Mouse (Mus musculus): Measurements from ENCODE around the gene Rab3gap1.
"Not testable (repeated sequence)": the region's sequence is repeated elsewhere in the genome, so short reads cannot be mapped to it uniquely, and the experiment has no call there.

The Rab3gap1 gene

GRCm38 (mm10) chr1:127933405-127933804 is 64.8 kb downstream of the Rab3gap1 start:
- DNase-seq (ENCODE audit: low spot score) = no peak

GRCm38 (mm10) chr1:127934322-127934721 is 65.7 kb downstream of the Rab3gap1 start:
- DNase-seq (ENCODE audit: low spot score) = no peak

- DNase-seq (ENCODE audit: low spot score) = no peak
Measured at GRCm38 (mm10) chr1:127937277-127937676, 68.7 kb downstream of the Rab3gap1 start.

DNA sequence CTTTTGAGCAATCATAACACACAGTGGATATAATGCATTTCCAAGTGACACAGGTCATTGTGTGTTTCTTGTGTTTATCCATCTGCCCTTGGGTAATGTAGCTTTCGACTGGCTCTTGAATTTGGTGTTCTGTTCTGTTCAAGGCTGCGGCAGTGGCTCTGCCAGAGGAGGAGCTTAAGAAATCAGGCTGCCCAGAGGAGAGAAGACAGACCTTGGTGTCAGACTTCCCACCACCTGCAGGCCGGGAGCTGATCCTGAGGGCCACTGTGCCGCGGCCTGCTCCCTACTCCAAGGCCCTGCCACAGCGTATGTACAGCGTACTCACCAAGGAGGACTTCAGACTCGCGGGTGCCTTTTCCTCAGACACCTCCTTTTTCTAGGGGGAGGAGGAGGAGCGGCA is 73.7 kb downstream of the Rab3gap1 start:
- no peak for DNase-seq (ENCODE audit: low spot score)

GRCm38 (mm10) chr1:127943516-127943915 is 74.9 kb downstream of the Rab3gap1 start:
- DNase-seq (ENCODE audit: low spot score) = no peak

DNA sequence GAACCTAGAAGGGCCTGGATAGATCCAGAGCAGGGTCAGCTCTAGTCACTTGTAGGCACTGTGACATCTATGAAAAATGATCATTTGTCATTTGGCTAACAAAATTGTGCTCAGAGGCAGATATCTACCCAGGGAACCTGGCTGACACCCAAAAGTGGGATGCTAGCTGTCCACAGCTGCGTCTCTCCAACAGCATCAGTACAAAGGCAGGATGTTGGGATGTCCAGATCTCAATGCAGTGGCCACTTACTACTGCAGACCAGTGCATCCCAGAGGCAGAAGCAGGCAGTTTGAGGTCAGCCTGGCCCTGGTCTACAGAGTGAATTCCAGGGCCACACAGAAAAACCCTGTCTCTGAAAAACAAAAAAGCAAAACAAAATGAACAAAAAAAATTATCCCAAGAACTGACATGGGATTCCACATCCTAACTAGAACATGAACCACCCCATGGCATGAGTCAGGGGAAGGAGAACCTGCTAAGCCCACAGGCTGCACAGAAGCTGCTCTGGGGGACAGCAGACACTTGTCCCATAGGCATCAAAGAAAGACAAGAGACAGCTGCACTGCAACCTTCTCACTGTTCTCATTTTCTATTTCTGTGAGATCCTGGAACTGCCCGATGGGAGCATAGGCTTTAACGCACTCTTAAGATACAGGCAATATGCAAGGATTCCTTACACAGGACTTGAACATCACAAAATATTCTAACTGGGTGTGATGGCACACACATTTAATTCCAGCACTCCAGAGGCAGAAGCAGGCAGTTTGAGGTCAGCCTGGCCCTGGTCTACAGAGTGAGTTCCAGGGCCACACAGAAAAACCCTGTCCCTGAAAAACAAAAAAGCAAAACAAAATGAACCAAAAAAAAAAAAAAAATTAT is 77.4 kb downstream of the Rab3gap1 start:
- DNase-seq (ENCODE audit: low spot score) = no peak

DNA sequence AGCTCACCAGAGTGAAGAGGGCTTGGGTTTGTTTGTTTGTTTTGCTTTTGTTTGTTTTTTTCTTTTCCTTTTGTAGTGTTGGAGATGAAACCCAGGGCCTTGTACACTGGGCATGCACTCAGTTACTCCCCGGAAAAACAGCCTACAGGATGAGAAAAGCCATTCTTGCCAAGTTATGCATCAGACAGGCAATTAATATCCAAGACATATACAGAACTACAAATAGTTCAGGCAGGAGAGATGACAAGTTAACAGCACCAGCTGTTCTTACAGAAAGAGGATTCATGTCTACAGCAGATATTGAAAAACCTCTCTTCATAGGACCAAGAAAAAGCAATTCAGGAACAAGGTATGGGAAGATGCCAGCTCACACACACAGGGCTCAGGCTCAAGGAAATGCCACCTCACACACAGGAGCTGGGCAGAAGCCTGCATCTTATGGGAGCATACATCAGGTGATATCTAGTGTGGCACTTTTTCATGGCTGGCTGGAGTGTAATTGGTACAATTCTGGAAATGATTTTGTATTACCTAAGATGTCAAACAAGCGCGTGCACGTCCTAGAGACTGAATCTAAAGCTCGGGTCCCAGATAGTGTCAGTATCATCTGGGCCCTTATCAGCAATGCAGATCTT is 78.2 kb downstream of the Rab3gap1 start:
- DNase-seq (ENCODE audit: low spot score) = no peak

DNA sequence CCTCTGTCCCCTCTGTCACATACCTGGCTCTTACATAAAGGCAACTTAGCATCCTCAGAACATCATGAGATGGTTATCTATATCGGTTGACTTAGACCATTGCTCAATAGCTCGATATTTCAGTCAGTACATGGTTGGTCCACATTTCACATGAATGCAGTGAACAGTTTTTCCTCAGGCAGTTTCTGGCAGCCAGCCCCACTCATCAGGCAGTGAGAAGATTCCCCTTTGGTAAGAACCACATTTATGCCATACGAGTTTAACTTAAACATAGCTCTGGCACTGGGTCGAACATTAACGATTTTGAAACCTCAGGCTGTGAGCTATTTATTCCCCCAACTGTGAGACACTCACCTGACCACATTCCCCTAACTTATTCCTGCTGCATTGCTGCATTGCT is 80.2 kb downstream of the Rab3gap1 start:
- no peak for DNase-seq (ENCODE audit: low spot score)

- no peak for DNase-seq (ENCODE audit: low spot score)
Measured at GRCm38 (mm10) chr1:127952276-127952675, 83.7 kb downstream of the Rab3gap1 start.

DNA sequence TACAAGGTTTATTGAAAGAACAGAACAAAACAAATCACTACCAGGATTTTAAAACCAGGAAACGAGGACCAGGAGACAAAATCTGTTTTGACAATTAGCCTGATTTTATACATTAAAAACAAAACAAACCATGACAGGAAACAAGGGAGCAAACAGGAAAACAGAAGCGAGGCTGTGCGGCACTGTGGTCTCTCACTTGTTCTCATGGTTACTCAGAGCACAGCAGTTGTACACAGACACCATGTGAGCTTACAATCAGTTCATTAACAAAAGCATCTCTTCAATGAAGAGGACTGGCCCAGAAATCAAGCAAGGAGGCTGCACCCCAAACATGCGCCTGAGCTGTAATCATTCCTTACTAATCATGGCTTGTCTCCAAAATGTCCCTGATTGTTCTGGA is 85.6 kb downstream of the Rab3gap1 start:
- not testable (repeated sequence) for DNase-seq (ENCODE audit: low spot score)

- no peak for DNase-seq (ENCODE audit: low spot score)
Measured at GRCm38 (mm10) chr1:127954800-127955199, 86.2 kb downstream of the Rab3gap1 start.

GRCm38 (mm10) chr1:127956524-127956923 is 88.0 kb downstream of the Rab3gap1 start:
- DNase-seq (ENCODE audit: low spot score) = no peak

- DNase-seq (ENCODE audit: low spot score) = no peak
Measured at GRCm38 (mm10) chr1:127958801-127959200, 90.2 kb downstream of the Rab3gap1 start.

- no peak for DNase-seq (ENCODE audit: low spot score)
Measured at GRCm38 (mm10) chr1:127959312-127959718, 90.7 kb downstream of the Rab3gap1 start.

GRCm38 (mm10) chr1:127961140-127961539 is 92.6 kb downstream of the Rab3gap1 start:
- DNase-seq (ENCODE audit: low spot score) = no peak

DNA sequence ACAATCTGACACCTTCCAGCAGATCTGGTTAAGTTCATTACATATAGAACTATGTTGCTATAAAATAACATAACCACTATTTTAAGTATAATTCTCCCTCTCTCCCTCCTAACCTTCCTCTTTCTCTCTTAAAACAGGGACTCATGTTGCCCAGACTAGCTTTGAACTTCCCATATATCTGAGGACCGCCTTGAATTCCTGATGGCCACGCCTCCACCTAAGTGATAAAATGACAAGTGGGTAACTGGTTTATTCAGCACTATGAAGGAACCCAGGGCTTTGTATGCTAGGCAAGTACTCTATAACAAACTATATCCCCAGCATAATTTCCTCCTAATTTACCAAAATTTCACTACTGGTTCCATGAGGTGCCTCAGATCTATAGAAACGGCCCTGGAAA is 94.8 kb downstream of the Rab3gap1 start:
- DNase-seq (ENCODE audit: low spot score) = no peak

DNA sequence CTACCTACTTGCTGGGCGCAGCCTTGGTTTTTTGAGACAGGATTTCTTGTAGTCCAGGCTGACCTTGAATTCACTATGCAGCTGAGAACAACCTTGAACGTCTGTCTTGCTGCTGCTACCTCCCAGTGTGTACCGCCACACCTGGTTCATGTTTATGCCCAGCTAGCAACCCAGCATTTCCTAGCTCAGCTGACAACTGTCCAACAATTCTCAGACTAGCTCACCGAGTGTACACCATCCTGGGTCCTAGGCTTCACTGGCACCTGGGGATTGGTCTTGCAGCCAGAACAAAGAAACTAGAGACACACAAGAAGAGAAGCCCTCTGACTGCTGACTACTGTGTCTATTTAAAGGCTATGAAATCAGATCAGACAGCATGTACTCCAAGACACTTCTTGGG is 102.3 kb downstream of the Rab3gap1 start:
- DNase-seq (ENCODE audit: low spot score) = no peak

- DNase-seq (ENCODE audit: low spot score) = no peak
Measured at GRCm38 (mm10) chr1:127974082-127974481, 105.5 kb downstream of the Rab3gap1 start.

DNA sequence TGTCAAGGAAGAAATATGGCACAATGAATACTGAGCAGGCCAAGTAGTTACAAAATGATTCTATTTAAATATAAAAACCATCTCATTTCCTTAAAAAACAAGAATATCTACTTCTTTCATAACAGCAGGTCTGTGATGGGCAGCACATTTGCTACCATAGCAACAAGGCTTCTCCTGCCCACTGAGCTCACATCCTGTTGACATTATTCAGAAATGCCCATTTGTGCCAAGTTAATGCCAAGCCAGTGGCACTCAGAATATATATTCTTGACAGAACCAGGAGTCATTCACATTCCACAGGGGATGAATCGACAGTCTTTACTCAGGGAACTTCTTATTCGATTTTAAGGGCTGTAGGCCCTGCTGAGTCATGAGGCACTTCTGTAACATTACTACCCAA is 107.1 kb downstream of the Rab3gap1 start:
- DNase-seq (ENCODE audit: low spot score) = no peak

GRCm38 (mm10) chr1:127976106-127976505 is 107.5 kb downstream of the Rab3gap1 start:
- DNase-seq (ENCODE audit: low spot score) = no peak

- DNase-seq (ENCODE audit: low spot score) = no peak
Measured at GRCm38 (mm10) chr1:127978125-127978524, 109.6 kb downstream of the Rab3gap1 start.

DNA sequence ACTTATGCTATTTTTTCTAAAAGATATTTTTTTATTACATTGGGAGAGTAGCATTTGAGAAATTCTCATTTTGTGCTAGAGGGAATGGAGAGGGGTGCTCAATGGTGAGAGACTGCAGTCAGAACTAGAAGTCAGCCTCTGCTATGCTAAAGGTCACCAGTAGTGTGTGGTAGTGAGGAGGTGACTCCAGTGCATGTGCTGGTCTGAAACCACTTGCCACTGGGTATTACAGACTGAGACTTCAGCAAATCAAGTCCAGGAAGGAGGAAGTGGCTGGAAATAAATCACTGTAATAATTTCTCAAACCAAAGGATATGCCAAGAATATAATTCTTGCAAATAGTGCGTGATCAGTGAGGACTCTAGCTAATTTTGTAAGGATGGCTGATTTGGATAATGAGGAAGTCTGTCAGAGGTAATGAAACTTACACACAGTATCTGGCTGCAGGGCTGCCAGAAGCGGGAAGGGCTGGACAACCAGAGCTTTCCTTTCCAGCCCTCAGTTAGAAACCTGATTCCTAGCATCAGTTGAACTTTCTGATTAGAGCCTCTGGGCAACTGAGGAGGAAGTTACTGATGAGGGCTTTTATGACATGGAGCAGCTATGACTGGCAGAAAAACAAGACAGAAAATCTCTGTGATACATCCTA is 112.5 kb downstream of the Rab3gap1 start:
- no peak for DNase-seq (ENCODE audit: low spot score)

DNA sequence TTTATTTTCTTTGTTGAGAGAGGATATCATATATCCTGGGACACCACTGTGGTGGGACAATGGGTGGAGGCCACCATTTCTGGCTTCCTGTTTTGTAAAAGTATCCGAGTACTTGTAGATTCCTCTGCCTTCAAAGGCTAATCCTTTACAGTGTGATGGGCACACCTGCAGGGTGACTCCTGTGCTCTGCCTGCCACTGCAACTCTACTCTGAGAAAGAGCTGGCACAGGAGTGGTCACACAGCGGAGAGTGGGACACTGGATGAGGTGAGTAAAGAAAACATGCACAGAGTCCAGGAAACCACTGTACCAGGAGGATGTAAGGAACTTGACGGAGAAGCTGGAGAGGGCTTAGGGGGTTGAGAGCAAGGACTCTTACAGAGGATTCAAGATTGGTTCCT is 113.7 kb downstream of the Rab3gap1 start:
- no peak for DNase-seq (ENCODE audit: low spot score)
